Mouse (Mus musculus): ENCODE data around the gene Dyrk2. TPM values are rescaled to one million over a fixed set of nuclear protein-coding genes. Genes with fewer than 3 reads are reported as not detected.

Dyrk2 gene
- polyA plus RNA-seq, 1 experiment, result 0.18 TPM

GRCm38 (mm10) chr10:118827116-118827515 is 42.9 kb downstream of the Dyrk2 start:
- Histone ChIP-seq H3K36me3 (ENCODE audit: control insufficient read depth) (no peaks in the 10 kb centered on the region), H3K4me1 (ENCODE audit: control insufficient read depth) (no peaks in the 10 kb centered on the region), H3K9me3 (ENCODE audit: control insufficient read depth, low read length) (no peaks in the 10 kb centered on the region), H3K27me3 (ENCODE audit: control insufficient read depth) (no peaks in the 10 kb centered on the region), H3K4me3 (replicated peaks) (no peak overlapping the region)
- TF ChIP-seq GATA1 (IDR thresholded peaks at IDR 0.05; ENCODE audit: low read length) (no peak), TAL1 (IDR thresholded peaks at IDR 0.05; ENCODE audit: low read length) (no peak)

GRCm38 (mm10) chr10:118824830-118825229 is 45.2 kb downstream of the Dyrk2 start:
- no peaks in the 10 kb centered on the region for H3K27me3 ChIP-seq (ENCODE audit: control insufficient read depth)
- no peaks in the 10 kb centered on the region for H3K36me3 ChIP-seq (ENCODE audit: control insufficient read depth)
- no peak overlapping the region for H3K4me3 ChIP-seq (replicated peaks)
- TF ChIP-seq GATA1 (IDR thresholded peaks at IDR 0.05; ENCODE audit: low read length) (no peak), TAL1 (IDR thresholded peaks at IDR 0.05; ENCODE audit: low read length) (no peak)
- H3K4me1 ChIP-seq (ENCODE audit: control insufficient read depth), result no peaks in the 10 kb centered on the region
- H3K9me3 ChIP-seq (ENCODE audit: control insufficient read depth, low read length), result no peaks in the 10 kb centered on the region

GRCm38 (mm10) chr10:118820901-118821300 is 49.1 kb downstream of the Dyrk2 start:
- H3K9me3 ChIP-seq (ENCODE audit: control insufficient read depth, low read length), result no peaks in the 10 kb centered on the region; the same call in 1 of the 2 replicates
- no peaks in the 10 kb centered on the region for H3K4me1 ChIP-seq (ENCODE audit: control insufficient read depth)
- no peak overlapping the region for H3K4me3 ChIP-seq (replicated peaks)
- no peak for TF ChIP-seq TAL1 (IDR thresholded peaks at IDR 0.05; ENCODE audit: low read length)
- no peak for TF ChIP-seq GATA1 (IDR thresholded peaks at IDR 0.05; ENCODE audit: low read length)
- no peaks in the 10 kb centered on the region for H3K36me3 ChIP-seq (ENCODE audit: control insufficient read depth)
- H3K27me3 ChIP-seq (ENCODE audit: control insufficient read depth), result no peaks in the 10 kb centered on the region

- H3K4me1 ChIP-seq (ENCODE audit: control insufficient read depth), result no peaks in the 10 kb centered on the region
- no peaks in the 10 kb centered on the region; the same call in 1 of the 2 replicates for H3K9me3 ChIP-seq (ENCODE audit: control insufficient read depth, low read length)
- TF ChIP-seq GATA1 (IDR thresholded peaks at IDR 0.05; ENCODE audit: low read length) (no peak), TAL1 (IDR thresholded peaks at IDR 0.05; ENCODE audit: low read length) (no peak)
- H3K36me3 ChIP-seq (ENCODE audit: control insufficient read depth), result no peaks in the 10 kb centered on the region
- no peaks in the 10 kb centered on the region for H3K27me3 ChIP-seq (ENCODE audit: control insufficient read depth)
- H3K4me3 ChIP-seq (replicated peaks), result no peak overlapping the region
Measured at GRCm38 (mm10) chr10:118819846-118820245, 50.2 kb downstream of the Dyrk2 start.

GRCm38 (mm10) chr10:118817089-118817488 is 52.9 kb downstream of the Dyrk2 start:
- Histone ChIP-seq H3K27me3 (ENCODE audit: control insufficient read depth) (no peaks in the 10 kb centered on the region), H3K9me3 (ENCODE audit: control insufficient read depth, low read length) (no peaks in the 10 kb centered on the region; the same call in 1 of the 2 replicates), H3K4me3 (replicated peaks) (no peak overlapping the region), H3K36me3 (ENCODE audit: control insufficient read depth) (no peaks in the 10 kb centered on the region), H3K4me1 (ENCODE audit: control insufficient read depth) (no peaks in the 10 kb centered on the region)
- TF ChIP-seq GATA1 (IDR thresholded peaks at IDR 0.05; ENCODE audit: low read length) (no peak), TAL1 (IDR thresholded peaks at IDR 0.05; ENCODE audit: low read length) (no peak)

- Histone ChIP-seq H3K4me3 (replicated peaks) (no peak overlapping the region), H3K9me3 (ENCODE audit: control insufficient read depth, low read length) (no peaks in the 10 kb centered on the region), H3K36me3 (ENCODE audit: control insufficient read depth) (no peaks in the 10 kb centered on the region), H3K27me3 (ENCODE audit: control insufficient read depth) (no peaks in the 10 kb centered on the region), H3K4me1 (ENCODE audit: control insufficient read depth) (no peaks in the 10 kb centered on the region)
- TF ChIP-seq TAL1 (IDR thresholded peaks at IDR 0.05; ENCODE audit: low read length), result no peak
- TF ChIP-seq GATA1 (IDR thresholded peaks at IDR 0.05; ENCODE audit: low read length), result no peak
Measured at GRCm38 (mm10) chr10:118811945-118812344, 58.1 kb downstream of the Dyrk2 start.

GRCm38 (mm10) chr10:118810908-118811711 is 58.9 kb downstream of the Dyrk2 start:
- H3K4me3 ChIP-seq (replicated peaks), result no peak overlapping the region
- H3K36me3 ChIP-seq (ENCODE audit: control insufficient read depth), result no peaks in the 10 kb centered on the region
- TF ChIP-seq GATA1 (IDR thresholded peaks at IDR 0.05; ENCODE audit: low read length), result no peak
- no peak for TF ChIP-seq TAL1 (IDR thresholded peaks at IDR 0.05; ENCODE audit: low read length)
- H3K4me1 ChIP-seq (ENCODE audit: control insufficient read depth), result no peaks in the 10 kb centered on the region
- no peaks in the 10 kb centered on the region for H3K9me3 ChIP-seq (ENCODE audit: control insufficient read depth, low read length)
- H3K27me3 ChIP-seq (ENCODE audit: control insufficient read depth), result no peaks in the 10 kb centered on the region
